Mouse (Mus musculus): Measurements from ENCODE around the gene Pgpep1l.
"Not testable (repeated sequence)": the region's sequence is repeated elsewhere in the genome, so short reads cannot be mapped to it uniquely, and the experiment has no call there.

Gene Pgpep1l

DNA sequence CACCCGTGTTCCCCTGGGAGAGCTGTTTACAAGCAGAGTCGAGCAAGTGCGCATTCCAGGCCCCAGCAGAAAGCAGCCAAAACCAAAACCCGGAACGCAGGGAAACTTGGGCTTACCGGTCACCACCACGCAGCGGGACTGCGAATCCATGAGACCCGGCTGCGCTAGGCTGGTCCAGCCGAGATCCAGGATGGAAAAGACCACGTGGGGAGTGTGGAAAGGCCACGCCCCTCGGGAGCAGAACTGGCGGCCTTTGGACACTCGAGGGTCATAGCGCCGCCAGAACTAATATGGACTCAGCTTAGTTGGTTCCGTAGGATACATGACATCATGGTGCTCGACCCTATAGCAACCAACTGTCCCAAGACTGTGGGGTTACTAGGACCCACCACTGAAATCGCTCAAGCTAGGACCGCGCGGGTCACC is at the start of gene Pgpep1l:
Gene Pgpep1l, minus strand, starts transcription at position 206 of the 426 bp plus-strand sequence.
- no peak for DNase-seq (ENCODE audit: low read depth, low spot score)

DNA sequence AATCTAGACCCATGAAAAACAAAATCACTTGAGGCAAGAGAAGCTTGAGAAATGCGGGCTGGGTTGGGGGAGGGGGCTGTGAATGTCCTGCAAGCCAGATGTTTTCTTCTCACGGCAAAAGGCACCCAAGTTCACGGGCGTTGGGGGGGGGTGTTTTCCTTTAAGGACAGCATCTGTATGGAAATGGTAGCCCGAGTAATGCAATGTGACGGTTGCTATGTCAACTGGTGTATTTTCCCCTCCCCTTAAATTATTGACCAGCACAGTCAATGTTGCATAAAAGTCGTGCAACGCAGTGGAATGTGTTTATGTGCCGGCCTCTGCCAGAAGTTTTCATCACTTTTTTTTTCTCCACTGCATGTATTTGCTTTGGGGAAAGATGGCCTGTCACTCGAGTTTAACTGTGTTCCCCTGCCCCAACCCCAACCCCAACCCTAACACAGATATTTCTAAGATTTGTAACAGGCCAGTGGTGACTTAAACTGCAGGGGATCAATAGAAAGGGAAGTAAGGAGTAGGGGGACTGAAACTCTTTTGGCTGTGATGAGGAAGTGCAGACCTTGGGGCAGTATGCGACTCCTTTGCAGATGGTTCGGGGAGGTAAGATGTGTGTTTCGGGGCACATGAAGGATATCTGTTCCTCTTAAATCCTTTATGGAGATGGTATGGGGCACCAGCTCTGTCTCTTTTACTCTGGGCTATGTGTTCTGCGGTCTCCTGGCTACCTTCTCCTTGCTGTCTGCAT is 49.2 kb upstream of the Pgpep1l start:
- peak; percentile 49 for DNase-seq (ENCODE audit: low read depth, low spot score)

DNA sequence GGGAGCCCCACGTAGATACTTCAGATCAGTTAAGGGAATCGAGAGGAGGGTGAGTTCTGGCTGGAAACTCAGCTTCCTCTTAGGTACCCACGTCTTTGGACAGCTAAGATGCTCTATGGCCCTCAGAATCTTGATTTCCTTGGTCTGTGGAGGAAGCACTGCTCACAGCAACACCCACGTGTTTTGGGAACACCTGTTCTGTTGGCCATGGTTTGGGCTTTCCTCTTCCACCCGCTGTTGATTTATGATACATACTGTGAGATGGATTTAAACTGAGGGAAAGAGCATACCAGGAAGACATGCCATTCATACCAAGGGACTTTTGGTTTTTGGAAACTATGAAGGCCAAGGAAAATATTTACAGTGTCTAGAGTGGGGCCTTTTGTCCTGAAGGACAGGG is 48.4 kb upstream of the Pgpep1l start:
- DNase-seq (ENCODE audit: low read depth, low spot score), result no peak

DNA sequence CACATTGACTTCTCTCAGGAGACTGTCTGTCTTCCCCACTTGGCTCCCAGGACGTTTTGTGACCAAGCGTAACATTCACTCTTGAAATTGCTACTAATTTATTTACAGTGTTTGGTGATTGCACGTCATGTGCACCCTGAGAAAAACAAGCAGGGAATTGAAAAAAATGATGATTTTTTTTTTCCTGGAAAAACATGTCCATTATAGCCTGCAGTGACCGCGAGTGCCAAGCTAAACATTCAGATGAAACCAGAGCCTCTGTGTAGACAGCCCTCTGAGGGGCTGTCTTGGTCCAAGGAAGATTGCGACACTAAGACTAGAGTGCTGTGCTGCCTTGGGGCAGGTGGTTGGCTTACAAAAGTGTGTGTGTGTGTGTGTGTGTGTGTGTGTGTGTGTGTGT is 47.4 kb upstream of the Pgpep1l start:
- DNase-seq (ENCODE audit: low read depth, low spot score), result no peak

DNA sequence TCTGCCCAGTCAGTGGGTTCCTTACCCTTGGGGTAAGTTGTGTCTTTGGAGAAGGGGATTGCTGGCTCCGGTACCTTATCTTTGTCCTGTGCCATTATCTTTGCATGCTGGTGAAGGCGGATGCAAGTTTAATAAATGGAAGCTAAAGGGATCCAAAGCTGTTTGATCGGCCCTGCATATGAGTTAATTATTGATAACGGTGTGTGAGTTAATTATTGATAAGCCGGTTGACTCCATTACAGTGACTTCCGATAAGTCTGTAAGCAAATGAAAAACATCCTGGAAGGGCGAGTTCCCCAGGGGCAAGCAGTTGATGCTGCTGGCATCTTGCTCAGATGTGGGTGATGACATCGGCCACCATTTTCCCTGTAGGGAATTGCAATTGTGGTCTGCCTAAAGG is 42.7 kb upstream of the Pgpep1l start:
- DNase-seq (ENCODE audit: low read depth, low spot score), result no peak

DNA sequence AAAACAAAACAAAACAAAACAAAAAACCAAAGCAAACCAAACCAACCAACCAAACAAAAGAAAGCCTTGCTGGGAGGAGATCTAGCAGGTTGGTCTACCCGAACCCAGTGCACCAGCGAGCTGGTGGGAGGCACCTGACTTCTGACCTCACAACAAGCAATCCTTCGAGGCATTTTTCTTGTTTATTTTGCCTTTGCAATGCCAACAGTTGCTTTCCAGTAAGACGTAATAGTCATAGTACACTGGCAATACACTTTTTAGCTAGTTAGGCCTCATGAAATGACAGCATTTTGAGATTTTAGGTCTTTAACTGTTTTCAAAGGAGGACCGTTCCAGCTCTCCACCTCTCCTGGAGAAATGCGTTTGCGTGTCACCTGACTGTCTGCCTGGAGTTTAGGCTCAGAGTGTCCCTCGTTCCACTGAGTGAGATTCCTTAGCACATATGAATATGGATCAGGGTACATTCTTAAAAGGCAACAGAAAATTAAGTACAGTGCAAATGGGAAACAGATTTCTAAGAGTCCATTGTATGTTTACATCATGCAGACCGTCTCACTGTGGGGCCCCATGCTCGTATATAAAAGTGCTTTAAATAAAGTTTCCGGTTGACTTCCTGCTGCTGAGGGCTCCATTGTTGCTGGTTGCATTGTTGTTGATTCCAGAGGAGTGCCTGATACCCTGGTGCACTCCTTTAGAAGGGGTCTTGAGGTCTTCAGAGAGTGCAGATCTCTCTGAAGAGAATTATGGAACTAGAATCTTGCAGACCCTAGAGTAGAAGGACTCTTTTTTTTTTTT is 41.9 kb upstream of the Pgpep1l start:
- no peak for DNase-seq (ENCODE audit: low read depth, low spot score)

DNA sequence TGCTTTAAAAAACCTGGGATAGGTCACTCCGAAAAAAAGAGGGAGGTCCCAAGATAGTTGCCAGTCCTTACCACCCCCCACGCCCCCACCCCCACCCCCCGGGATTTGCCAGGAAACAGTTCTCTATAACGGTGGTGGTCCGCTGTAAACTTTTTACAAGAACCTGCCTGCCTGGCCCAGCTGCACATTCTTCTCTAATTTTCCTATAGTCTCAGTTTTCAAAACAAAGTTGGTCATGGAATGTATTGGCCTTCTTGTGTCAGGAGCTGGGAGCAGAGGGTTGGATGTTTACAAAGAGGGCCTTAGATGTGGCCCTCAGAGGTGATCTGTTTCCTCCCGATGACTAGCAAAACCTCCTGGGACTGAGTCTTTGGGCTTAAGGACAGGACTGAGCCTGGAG is 39.7 kb upstream of the Pgpep1l start:
- no peak for DNase-seq (ENCODE audit: low read depth, low spot score)

DNA sequence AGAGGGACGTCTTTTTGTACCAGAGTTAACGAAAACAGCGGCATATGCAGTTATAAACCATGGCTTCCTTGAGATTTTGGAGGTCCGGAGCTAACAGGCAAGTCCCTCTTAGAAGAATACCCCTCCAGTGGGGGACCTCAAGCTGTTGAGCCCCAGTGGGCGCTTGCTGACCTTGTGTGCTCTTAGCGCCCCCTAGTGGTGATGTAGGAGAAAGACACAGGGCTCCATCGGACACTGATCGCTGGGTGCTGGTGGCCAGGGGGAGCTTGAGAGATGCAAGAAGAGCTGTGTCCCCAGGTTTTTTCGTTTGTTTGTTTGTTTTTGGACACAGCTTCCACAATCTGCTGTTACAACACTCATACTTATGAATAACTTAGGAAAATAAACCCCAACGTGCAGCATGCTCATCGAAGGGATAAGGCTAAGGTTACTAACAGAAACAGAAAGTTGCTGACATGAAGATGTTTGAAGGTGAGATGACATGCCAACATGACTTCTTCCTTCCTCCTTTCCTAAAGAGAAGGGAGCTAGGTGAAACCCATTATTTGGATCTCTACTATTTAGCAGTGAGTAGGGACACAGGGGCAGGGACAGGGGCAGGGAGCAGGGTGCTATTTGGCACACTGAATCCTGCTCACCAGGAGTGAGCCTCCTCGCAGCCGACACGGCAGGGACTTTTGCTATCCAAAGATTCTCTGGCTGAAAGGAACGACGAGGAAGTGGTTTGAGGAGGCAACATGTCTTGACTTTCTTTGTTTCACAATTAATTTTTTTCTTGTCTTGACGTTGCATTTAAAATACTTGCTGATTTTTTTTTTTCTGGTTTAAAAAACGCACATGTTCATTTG is 38.8 kb upstream of the Pgpep1l start:
- DNase-seq (ENCODE audit: low read depth, low spot score), result peak; percentile 90

DNA sequence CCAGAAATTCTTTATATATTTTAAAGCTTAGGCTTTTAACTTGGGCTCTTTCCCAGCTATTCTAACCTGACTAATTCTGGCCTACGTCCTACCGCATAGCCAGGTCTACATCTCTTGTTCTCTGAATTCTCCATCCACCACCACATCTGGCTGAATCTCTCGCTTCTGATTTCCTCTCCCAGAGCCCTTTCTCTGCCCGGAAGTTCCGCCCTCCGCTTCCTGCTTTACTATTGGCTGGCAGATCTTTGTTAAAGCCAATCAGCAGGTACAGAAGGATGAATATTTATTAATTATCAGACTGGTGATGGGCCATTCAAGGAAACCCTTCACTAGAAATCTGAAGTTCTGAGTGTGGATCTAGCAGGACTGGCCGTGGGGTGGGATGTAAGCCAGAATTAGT is 37.1 kb upstream of the Pgpep1l start:
- peak; percentile 90 for DNase-seq (ENCODE audit: low read depth, low spot score)

DNA sequence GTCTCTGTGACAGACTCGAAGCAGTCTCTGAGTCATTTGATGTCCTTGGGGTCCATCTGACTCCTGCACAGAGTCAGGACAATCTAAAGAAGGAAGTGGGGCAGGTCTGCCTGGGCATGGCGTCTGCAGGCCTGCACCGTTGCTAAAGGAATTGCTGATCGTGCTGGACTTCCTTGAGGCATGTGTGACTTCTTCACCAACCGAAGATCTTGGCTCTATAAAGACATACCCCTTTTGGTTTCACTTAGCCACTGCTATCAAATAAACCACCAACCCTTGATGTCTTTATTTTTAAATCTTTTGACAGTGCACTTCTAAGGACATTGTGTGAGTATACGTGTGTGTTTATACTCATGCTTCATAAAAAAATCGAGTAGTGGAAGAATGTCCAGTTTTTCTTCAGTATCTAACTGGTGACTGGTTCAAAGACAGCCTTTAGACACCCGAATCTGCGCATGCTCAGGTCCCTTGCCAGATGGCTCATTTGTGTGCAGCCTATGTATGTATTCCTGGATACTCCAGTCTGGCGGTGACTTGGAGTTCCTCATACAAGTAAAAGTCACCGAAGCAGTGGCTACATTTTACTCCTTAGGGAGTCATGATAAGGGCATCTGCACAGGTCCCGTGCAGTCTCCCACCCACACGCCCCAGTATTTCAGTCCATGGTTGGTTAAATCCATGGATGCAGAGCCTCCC is 34.5 kb upstream of the Pgpep1l start:
- DNase-seq (ENCODE audit: low read depth, low spot score), result no peak

DNA sequence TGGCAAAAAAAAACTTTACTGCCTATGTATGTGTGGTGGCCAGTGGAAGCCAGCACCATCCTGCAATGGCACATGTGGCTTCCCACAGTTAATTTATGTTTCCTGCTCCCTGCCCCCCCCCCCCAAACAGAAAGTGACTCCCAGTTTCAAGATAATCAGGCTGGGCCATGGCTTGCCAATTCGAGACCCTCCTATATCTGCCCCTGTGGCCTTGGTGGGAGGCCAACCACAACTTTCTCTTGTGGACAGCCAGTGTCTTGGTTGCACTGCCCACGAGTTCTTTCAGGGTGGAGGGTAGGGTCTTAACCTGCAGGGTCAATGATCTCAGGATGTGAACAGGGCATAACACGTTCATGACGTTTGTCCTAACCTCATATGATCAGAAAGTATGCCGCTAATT is 32.5 kb upstream of the Pgpep1l start:
- DNase-seq (ENCODE audit: low read depth, low spot score), result no peak

DNA sequence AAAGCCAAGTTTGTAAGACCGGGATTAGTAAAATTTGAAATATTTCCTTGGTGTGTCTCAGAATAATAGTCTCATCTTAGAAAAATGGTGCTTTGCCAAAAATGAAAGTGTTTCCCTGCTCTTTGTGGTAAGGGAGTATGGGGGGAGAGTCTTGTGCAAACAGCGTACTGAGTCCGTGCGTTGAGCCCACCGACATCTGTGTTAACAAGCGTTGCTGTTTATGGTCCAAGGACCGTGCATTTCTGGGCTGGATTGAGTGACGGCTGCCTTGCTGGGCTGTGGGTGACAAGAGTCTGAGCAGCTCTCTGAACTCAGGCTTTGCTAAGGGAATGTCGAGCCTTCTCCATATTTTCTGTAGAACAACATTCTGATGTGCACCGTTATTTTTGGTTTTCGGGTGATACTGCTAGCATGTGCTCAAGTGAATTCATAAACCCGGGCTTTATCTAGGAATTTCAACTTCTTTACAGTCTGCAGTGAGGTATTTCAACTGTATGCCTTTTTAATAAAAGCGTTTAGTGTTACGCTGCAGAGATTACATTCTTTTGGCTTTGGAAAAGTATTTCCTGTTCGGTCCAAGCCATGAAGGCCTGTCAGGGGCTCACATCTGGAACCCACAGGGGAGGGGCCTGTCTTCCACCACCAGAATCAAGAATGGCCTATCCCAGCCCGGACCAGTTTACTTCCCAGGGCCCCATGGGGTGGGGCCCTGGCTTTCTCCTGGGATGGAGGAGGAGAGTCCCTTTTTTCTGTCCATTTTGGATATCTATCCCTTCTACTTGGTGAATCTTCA is 30.2 kb upstream of the Pgpep1l start:
- DNase-seq (ENCODE audit: low read depth, low spot score), result no peak

DNA sequence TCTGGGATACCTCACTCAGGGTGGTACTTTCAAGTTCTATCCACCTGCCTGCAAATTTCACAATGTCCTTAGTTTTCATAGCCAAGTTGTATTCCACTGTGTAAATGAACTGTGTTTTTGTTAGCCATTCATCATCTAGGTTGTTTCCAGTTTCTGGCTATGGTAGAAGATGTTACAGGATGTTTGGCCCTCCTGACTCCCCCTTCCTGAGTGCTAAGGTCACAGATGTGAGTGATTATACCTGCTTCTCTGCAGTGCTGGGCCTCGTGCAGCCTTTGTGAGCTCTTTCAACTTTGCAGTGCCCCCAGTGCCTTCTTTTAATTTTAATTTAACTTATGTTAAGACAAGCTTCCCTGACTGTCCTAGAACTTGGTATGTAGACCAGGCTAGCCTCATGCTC is 27.6 kb upstream of the Pgpep1l start:
- DNase-seq (ENCODE audit: low read depth, low spot score), result no peak

DNA sequence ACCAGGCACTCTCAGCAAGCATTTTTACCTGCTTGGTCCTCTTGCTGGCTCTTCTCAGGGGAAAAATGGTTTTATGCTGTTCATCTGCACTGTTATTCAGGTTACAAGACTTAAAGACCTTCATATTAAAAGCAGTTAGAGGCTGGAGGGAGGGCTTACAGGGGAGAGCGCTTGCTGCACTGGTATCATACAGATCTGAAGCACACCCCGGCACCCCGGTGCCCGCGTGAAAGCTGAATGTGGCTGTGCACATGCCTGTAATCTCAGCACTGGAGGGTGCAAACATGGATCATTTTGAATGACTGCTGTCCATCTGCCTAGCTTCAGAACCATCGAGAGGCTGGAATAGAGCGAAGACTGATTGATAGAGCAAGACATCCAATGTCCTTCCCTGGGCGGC is 25.0 kb upstream of the Pgpep1l start:
- DNase-seq (ENCODE audit: low read depth, low spot score), result no peak

DNA sequence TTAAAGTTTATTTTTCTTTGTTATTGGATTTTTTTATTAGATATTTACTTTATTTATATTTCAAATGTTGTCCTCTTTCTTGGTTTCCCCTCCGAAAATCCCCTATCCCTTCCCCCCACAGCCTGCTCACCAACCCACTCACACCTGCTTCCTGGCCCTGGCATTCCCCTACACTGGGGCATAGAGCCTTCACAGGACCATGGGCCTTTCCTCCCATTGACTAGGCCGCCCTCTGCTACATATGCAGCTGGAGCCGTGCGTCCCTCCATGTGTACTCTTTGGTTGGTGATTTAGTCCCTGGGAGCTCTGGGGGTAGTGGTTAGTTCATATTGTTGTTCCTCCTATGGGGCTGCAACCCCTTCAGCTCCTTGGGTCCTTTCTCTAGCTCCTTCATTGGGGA is 24.0 kb upstream of the Pgpep1l start:
- DNase-seq (ENCODE audit: low read depth, low spot score), result peak; percentile 70

DNA sequence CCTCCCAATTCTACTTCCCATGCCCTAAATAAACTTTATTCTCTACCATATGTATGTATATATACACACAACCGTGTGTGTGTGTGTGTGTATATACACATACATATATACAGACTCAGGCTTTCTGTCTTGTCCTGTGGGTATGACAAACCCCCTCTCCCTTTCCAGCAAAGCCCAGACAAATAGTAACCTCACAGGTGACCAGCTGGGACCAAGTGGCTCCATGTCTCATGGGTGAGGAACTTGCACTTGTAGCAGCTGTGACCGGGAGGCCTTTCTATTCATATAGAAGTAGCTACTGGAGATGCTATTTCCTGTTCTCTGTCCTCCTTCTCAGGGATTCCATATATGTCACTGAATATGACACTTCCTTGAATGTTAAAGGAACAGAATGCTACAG is 23.5 kb upstream of the Pgpep1l start:
- DNase-seq (ENCODE audit: low read depth, low spot score), result peak; percentile 73

DNA sequence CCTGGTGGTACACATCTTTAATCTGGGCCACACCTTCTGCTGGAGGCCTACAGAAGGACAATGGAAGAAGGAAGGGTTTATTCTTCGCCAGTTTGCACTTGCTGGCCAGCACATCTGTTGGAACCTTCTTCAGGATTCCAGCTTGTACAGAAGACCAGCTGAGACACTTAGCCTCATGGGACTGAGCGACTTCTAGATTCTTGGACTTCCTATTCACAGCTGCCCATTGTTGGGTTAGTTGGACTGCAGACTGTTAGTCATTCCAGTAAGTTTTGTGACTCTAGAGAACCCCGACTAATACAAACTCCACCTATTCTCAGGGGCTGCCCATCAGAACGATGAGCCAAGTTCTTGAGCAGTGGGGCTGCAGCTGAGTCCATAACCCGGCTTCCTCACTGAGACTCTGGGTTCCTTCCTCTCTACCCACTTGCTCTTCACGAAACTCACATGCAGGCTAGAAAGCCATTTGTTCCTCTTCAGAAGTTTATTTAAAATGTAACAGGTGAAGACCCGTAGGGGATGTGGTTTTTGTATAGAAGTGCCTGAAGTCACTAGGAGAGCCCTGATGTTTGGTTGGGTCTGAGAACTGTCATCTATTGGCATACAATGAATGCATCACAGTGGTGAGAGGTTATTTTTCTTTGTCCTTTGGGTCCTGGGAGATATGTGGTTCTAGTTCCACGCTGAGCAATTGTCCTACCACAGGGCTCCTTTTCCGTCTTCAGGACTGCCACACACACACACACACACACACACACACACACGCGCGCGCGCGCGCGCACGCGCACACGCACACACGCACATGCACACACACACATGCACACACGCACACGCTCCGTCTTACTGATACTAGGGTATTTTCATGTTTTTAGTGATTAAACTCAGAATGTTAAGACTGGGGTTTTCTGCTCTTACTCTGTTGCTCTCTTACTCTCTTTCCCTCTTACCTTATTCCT is 22.8 kb upstream of the Pgpep1l start:
- DNase-seq (ENCODE audit: low read depth, low spot score), result peak; percentile 83

DNA sequence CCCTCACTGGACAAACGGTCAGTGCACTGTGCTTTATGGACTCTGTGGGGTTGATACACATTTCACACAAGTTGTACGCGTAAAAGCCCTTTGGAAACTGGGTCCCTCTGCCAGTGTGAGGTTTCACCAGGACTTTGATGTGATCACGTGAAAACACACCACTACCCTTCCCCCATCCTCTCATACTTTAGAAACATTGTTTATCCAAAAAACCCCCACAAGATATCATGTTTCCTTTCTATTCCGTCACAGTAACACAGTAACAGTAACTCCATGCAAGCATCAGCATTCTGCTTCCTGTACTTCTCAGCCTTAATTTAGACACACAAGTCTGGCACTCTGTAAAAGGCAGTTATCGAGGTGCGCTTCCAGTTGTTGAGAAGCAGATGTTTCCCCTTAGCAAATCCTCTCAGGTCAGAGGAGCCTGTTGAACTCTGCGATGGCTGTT is 21.8 kb upstream of the Pgpep1l start:
- DNase-seq (ENCODE audit: low read depth, low spot score), result no peak

DNA sequence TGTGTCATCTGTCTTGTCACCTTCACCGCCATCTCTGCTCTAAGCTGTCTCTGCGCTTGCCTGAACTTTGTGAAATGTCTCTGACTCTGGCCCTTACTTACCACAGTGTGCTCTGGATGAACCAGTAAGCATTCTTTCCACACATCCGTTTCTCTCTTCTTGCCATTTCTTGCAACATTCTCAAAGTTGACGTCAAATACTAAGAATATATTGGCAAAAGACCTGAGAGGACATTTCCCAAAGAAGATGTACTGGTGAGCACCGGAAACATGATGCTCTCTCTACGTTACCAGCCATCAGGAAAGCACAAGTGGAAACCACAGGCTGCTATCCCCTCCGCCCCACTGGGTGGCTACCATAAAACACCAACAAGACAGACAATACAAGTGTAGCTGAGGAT is 19.7 kb upstream of the Pgpep1l start:
- DNase-seq (ENCODE audit: low read depth, low spot score), result no peak

DNA sequence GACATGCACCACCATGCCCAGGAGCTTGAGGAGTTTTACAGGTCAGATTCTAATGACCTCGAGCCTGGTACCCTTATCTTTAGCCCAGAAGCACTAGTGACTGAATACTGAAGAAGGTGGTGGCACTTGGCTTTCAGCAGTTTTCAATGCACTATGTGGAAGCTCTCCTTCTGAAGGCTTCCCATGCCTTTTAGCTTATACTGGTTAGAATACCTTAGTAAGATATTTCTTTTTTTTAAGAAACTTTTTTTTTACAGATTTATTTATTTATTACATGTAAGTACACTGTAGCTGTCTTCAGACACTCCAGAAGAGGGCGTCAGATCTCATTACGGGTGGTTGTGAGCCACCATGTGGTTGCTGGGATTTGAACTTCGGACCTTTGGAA is 19.1 kb upstream of the Pgpep1l start:
- not testable (repeated sequence) for DNase-seq (ENCODE audit: low read depth, low spot score)
